Mouse (Mus musculus) lung, adult 2 months (tissue): ENCODE data around the gene D6Ertd527e. TPM values are rescaled to one million over a fixed set of nuclear protein-coding genes. Genes with fewer than 3 reads are reported as not detected.

Experiments used
- DNase-seq: peaks from one replicate; pipeline ENCODE4 v3.0.0; 2022
- H3K4me1 ChIP-seq: fragments of 200-500 bp; 2 replicates; pipeline ENCODE4 v1.6.1; 2011; ENCODE audit warnings: low read length; ENCODE audit not compliant: control insufficient read depth, insufficient read depth
- H3K4me3 ChIP-seq: fragments of 200-500 bp; replicated peaks from 2 replicates; pipeline ENCODE3; 2011; ENCODE audit warnings: low read depth, mild to moderate bottlenecking, control low read depth, low read length; ENCODE audit errors: extremely low read depth
- CTCF ChIP-seq: fragments of 200-500 bp; IDR thresholded peaks from 2 replicates; pipeline ENCODE4 v1.5.1; 2011; ENCODE audit warnings: mild to moderate bottlenecking, low read length, control low read depth; ENCODE audit not compliant: insufficient read depth
- POLR2A ChIP-seq: fragments of 200-500 bp; IDR thresholded peaks from 2 replicates; pipeline ENCODE4 v1.6.1; 2011; ENCODE audit warnings: low read depth, mild to moderate bottlenecking, control low read depth, low read length, borderline replicate concordance; ENCODE audit errors: extremely low read depth
- WGBS: fragments of 180-500 bp; shearing (Covaris S2); methylation state at CpG from one replicate; pipeline ENCODE4 v1.1.7; 2018; 5-methylcytosine and 5-hydroxymethylcytosine counted together
- polyA plus RNA-seq: library from polyadenylated mRNA; depleted of rRNA; stranded (reverse); fragments of >200 nt; gene quantifications from 2 replicates; pipeline ENCODE4 v1.2.3, GENCODE M21; 2012

D6Ertd527e gene
- polyA plus RNA-seq, 1 experiment, result 2.3 TPM

DNA sequence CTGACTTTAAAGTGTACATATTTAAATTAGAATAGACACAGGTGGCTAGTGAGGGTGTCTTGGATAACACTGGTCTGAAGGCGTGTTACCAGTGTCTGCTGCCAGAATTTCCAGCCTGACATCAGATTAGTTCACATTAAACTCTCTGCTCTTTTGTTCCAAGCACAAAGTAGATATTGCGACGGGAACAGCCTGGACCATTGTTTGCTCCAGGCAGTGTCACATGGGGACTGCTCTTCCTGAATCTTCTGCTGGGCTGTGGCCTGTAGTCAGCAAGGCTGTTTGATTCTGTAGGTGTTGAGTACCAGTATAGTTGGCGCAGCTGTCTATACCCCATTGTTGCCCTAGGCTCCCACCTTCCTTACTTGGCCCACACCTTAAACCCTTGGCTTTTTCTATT lies 19.4 kb downstream of the D6Ertd527e start:
- no peak overlapping the region for H3K4me3 ChIP-seq
- TF ChIP-seq POLR2A (no peak), CTCF (no peak)
- WGBS, result 56% methylated on average over 4 of the region's 4 CpGs
- DNase-seq, result no peak
- H3K4me1 ChIP-seq, result peaks cover 17% of the 10 kb centered on the region

DNA sequence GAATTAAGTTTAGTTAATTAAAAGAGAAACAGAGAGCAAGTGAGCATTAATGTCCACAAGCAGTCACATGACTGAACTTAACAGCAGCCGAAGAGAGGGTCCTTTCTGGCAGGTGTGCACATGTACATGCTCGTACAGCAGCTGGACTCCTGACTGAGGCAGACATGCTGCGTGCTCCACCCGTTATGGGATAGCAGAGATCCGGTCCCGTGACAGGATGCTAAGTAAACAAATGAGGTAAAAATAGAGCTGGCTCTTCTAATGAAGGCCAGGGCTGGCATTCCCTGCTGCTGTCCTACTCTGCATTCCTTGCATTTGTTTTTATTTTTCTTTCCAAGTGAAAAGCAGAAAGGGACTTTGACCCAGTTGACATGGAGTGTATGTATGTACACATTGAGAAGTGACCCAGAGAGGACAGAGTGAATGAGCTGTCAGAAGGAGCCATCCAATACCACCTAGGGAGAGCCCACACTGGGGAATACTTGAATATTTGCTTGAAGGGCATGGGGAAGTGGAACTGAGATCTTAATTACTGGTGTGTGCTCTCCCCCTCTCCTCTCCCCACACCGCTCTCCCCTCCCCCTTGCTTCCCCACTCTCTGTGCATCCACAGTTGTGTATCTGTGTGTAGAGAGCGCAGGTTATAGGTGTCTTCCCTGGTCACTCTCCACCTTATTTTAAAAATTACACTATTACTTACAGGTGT lies 22.7 kb downstream of the D6Ertd527e start:
- no peak for DNase-seq
- peaks cover 16% of the 10 kb centered on the region for H3K4me1 ChIP-seq
- 32% methylated on average over 8 of the region's 8 CpGs for WGBS
- TF ChIP-seq POLR2A (peak; percentile 77; the same call in 1 of the 2 replicates), CTCF (no peak)
- no peak overlapping the region for H3K4me3 ChIP-seq

GRCm38 (mm10) chr6:87129861-87130260 lies 25.3 kb downstream of the D6Ertd527e start:
- WGBS, result 65% methylated on average over 8 of the region's 8 CpGs
- no peak overlapping the region for H3K4me3 ChIP-seq
- TF ChIP-seq CTCF (no peak), POLR2A (no peak)
- DNase-seq, result no peak
- H3K4me1 ChIP-seq, result peaks cover 12% of the 10 kb centered on the region

GRCm38 (mm10) chr6:87130628-87131027 lies 26.1 kb downstream of the D6Ertd527e start:
- no peak for DNase-seq
- 90% methylated on average over 7 of the region's 7 CpGs for WGBS
- H3K4me3 ChIP-seq, result no peak overlapping the region
- no peak for TF ChIP-seq POLR2A
- no peak for TF ChIP-seq CTCF
- peaks cover 12% of the 10 kb centered on the region for H3K4me1 ChIP-seq

GRCm38 (mm10) chr6:87131078-87131477 lies 26.5 kb downstream of the D6Ertd527e start:
- TF ChIP-seq CTCF (no peak), POLR2A (no peak)
- Histone ChIP-seq H3K4me1 (peaks cover 12% of the 10 kb centered on the region), H3K4me3 (no peak overlapping the region)
- no peak for DNase-seq
- WGBS, result 74% methylated on average over 1 of the region's 1 CpGs

GRCm38 (mm10) chr6:87133520-87133919 lies 29.0 kb downstream of the D6Ertd527e start:
- H3K4me3 ChIP-seq, result no peak overlapping the region
- DNase-seq, result no peak
- TF ChIP-seq POLR2A (no peak), CTCF (no peak)
- peaks cover 2% of the 10 kb centered on the region; the same call in 1 of the 2 replicates for H3K4me1 ChIP-seq
- WGBS, result 64% methylated on average over 3 of the region's 3 CpGs

DNA sequence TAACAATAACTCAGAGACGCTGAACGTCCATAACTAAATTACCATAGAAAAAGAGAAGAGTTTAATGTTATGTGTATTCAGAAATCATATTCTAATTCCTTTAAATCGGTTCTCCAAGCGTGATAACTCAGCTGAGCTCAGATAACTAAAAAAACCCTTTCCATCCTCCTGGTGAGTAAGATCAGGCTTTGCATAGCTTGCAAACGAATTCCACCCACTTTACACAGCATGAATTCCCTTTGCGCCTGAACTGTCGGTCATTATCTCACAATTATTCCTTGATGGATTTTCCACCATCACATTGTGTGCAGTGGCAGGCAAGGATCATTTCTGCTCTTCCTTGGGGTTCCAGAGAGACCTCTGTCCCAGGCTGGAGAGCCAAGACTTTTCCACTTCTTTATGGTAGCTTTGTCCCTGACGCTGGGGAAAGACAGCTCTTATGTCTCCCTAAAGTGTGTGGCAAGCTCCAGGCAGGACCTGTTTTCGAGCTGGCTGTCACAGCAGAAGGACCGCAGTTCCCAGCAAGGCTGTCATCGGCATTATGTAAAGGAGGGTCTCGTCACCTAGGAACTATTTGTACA lies 29.5 kb downstream of the D6Ertd527e start:
- Histone ChIP-seq H3K4me3 (no peak overlapping the region), H3K4me1 (peaks cover 2% of the 10 kb centered on the region; the same call in 1 of the 2 replicates)
- no peak for TF ChIP-seq POLR2A
- no peak for TF ChIP-seq CTCF
- no peak for DNase-seq
- WGBS, result 84% methylated on average over 12 of the region's 12 CpGs

GRCm38 (mm10) chr6:87138479-87138878 lies 33.9 kb downstream of the D6Ertd527e start:
- H3K4me1 ChIP-seq, result no peaks in the 10 kb centered on the region; the same call in 1 of the 2 replicates
- 70% methylated on average over 5 of the region's 5 CpGs for WGBS

DNA sequence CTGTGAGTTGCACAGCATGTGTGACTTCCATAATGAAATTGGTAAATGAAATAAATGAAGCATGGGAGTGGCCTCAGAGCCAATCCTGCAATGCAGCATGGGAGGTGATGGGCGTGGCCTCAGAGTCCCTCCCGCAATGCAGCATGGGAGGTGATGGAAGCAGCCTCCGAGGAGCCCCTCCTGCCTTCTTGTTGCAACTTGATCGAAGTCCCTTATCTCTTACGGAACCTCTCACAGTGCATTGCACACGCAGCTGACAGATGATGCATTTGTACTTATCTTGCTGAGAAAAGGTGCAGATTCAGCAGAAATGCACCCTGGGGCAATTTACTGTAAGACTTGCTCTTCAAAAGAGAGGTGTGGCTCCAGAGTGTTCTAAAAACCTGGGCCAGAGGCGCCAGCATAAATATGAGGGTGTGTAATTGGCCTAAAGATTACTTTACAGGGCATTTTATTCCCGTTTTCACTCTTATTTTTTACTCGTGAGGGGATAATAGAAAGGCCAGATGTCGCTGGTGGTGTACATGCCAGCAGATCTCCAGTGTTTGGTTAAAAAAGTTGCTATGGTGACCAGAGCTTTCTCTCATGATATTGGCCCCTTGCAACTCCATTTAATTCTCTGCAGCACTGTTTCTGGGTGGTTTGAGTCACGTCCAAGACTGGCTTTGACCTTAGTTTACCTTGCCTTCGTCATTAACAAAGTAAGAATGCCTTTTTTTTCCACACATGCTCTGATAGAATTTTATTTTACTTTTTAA lies 35.4 kb downstream of the D6Ertd527e start:
- 59% methylated on average over 12 of the region's 12 CpGs for WGBS
- H3K4me1 ChIP-seq, result no peaks in the 10 kb centered on the region; the same call in 1 of the 2 replicates
- no peak overlapping the region for H3K4me3 ChIP-seq
- DNase-seq, result no peak
- TF ChIP-seq CTCF, result no peak
- no peak for TF ChIP-seq POLR2A

More at GRCm38 (mm10) chr6:87138479-87138878, 33.9 kb downstream of the D6Ertd527e start:
- no peak for DNase-seq
- no peak for TF ChIP-seq CTCF
- no peak for TF ChIP-seq POLR2A
- no peak overlapping the region for H3K4me3 ChIP-seq
